Mouse (Mus musculus) embryonic fibroblast, embryonic 13.5 days (primary cell): Measurements from ENCODE around the gene Ibtk.
"Not testable (repeated sequence)": the region's sequence is repeated elsewhere in the genome, so short reads cannot be mapped to it uniquely, and the experiment has no call there.

Source experiments
- CTCF ChIP-seq: IDR thresholded peaks from 2 replicates; pipeline ENCODE4 v1.5.1; 2011; ENCODE audit warnings: mild to moderate bottlenecking, control low read depth, low read length, moderate library complexity, borderline replicate concordance; ENCODE audit not compliant: insufficient read depth
- POLR2A ChIP-seq: IDR thresholded peaks from 2 replicates; pipeline ENCODE4 v1.6.1; 2011; ENCODE audit warnings: low read depth, mild to moderate bottlenecking, control low read depth, low read length, moderate library complexity

GRCm38 (mm10) chr9:85791521-85791920, 42.4 kb upstream of the Ibtk start:
- not testable (repeated sequence) for TF ChIP-seq POLR2A, CTCF
